Mouse (Mus musculus) large intestine, adult 2 months (tissue): ENCODE data around the gene Thap4. TPM values are rescaled to one million over a fixed set of nuclear protein-coding genes. Genes with fewer than 3 reads are reported as not detected.
"Not testable (repeated sequence)": the region's sequence is repeated elsewhere in the genome, so short reads cannot be mapped to it uniquely, and the experiment has no call there.

Experiments
- DNase-seq: peaks from one replicate; pipeline ENCODE4 v3.0.0-alpha.2; 2012; ENCODE audit warnings: low read depth, low spot score
- WGBS: fragments of 180-500 bp; shearing (Covaris S2); methylation state at CpG from one replicate; pipeline ENCODE4 v1.1.7; 2018; 5-methylcytosine and 5-hydroxymethylcytosine counted together
- polyA plus RNA-seq: library from polyadenylated mRNA; depleted of rRNA; stranded (reverse); fragments of >200 nt; gene quantifications from 2 replicates; pipeline ENCODE4 v1.2.3, GENCODE M21; 2012; rRNA removed

Thap4 gene
- 113 and 122 TPM in 2 replicates for polyA plus RNA-seq

DNA sequence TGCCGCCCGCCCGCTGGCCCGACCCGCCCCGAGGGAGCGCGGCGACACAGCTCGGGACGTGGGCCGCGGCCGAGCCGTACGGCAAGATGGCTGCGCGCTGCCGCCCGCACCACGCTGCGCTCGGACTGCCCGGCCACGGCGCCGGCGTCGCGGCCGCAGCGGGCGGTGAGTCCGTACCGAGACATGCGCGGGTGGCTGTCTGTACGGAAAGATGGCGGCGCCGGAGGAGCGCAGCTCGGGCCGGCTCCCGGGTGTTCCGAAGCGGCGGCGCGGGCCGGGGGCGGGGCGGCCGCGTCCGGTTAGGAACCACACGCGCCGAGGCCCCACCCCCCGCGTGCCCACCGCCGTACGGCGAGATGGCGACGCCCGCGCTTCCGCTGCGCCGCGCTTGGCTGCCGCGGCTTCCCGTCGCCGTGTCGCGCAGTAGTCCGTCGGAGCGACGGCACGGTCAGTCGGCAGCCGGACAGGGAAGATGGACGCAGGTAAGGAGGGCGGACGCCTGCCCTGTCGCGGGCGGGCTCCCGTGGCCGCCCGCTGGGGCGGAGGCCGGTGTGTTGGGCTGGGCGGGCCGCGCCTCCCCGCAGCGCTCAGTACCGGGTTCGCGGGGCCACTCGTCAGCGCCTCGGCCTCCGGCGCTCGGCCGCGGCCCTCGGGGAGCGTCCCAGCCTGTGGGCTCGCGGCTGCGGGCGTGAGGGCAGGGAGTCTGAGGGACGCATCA is at the start of gene Thap4:
Gene Thap4 (minus strand): TSS at position 292 of the 718 bp plus-strand sequence.
- WGBS = under 1% methylated on average over 121 of the region's 121 CpGs
- DNase-seq = peak; percentile 65

DNA sequence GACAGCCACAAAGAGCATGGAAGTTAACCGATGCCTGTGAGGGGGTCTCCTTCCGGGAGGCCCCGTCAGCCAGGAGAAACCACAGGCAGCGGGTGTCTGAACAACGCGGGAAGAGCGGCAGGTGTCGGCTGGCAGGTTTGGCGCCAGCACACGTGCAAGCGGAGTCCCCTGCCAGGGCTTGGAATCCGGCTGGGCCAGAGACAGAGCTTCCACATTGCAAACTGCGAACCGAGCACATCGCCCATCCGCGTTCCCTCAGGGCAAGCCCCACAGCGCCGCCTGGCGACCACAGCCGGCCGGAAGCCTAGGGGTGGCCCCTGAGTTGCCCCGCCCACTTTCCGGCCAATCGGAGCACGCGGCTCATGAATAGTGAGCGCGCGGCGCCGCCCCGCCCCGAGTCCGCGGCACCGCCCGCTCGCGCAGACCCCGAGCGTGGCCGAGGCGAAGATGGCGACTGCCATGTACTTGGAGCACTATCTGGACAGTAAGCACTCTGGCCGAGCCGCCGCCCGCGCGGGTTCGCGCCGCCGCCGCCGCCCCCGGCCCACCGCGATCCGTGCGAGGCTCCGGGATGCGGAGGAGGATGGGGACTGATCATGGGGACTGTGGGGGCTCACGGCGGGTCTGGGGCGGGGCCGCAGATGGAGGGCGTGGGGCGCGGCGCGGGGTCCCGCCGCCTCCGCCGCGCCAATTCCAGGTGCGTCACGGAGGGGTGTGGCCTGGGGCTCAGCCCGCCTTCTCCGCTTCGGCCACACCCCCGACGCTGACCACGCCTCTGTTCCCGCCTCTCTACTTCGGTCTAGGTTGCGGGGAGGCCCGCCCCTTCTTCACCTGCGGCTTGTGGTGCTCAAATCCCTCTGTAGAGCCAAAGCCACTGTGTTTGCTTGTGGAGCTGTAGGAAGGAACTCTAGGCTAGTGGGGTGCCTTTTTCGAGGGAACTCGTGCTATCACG is 49.2 kb upstream of the Thap4 start, which contains the start of gene Ing5:
Gene Ing5 (plus strand): TSS at position 410 of the 952 bp plus-strand sequence.
- DNase-seq = peak; percentile 92
- WGBS = under 1% methylated on average over 94 of the region's 94 CpGs

DNA sequence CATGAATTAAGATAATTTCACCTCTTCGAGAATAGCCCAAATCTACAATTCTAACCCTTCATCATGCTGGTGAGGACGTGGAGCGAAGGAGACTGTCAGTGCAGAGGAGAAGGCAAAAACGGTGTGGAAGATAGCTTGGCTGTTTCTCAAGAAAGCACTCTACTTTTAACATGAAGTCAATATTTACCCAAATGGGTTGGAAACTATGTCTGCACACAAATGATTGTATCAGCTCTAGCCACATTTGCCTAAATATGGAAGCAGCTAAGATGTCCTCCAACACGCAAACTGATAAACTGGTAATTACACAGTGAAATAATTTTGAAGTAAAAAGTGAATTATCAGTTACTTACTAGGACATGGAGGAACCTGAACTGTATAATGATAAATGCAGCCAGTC is 48.1 kb upstream of the Thap4 start:
- WGBS = 49% methylated on average over 5 of the region's 5 CpGs

DNA sequence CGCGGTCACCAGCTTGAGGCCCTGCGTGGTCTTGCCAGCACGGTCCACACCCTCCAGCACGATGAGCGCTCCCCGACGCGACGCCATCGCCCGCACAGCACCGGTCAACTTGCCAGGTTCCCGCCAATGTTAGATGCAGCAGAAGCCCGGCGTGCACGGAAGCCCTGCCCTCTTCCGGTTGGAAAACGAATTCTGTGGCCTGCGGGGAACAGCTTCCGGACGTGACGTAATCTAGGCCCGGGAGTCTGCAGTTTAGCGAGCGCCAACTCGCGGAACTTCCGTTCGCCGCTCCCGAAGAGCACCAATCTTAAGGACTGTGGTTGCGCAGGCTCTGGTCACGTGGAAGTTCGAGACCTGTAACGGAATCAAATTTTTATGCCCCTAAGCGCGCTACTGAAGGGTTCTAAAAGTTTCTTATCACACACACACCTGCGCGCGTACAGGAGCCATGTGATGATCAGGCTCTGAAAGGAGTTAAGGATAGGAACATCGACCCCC is 47.1 kb upstream of the Thap4 start, which contains the start of gene Dtymk:
Gene Dtymk (minus strand): TSS at position 194 of the 498 bp plus-strand sequence.
- peak; percentile 94 for DNase-seq
- under 1% methylated on average over 42 of the region's 42 CpGs for WGBS

More for the DNA sequence above, 48.1 kb upstream of the Thap4 start:
- DNase-seq = no peak

DNA sequence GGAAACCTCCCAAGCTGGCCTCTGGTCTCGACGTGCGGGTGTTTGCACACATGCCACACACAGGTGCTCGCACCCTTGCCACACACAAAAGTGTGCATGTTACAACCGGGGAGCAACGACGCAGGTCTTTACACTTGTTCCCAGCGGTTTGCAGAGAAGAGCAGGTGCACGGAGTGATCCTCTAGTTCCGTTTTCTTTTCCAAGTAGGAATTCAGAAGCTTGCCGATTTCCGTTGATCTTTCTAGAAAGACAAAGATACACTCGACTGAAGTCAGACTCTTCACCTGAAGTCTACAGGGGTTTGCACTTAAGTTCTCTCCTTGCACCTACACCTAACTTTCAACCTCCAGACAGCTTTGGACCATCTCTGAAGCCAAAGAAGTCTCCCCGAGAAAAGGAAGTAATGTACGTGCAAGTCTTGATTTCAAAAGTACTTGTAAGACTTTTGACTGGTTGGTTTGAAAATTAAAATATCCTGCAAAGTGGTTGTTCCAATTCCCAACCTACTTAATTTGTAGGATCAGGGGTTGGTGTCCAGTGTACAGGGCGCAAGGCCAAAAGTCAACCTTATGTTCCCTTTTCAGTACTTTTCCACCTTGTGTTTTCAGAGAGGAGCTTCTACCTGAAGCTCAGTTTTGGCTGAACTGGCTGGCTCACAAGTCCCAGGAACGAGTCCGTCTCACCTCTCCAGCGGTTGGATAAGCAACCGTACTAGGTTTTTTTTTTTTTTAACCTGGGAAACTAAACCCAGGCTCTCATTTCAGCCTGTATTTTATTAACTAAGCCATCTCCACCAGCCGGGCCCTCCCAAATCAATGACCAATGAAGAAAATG is 46.2 kb upstream of the Thap4 start:
- WGBS = 68% methylated on average over 21 of the region's 21 CpGs
- no peak for DNase-seq

DNA sequence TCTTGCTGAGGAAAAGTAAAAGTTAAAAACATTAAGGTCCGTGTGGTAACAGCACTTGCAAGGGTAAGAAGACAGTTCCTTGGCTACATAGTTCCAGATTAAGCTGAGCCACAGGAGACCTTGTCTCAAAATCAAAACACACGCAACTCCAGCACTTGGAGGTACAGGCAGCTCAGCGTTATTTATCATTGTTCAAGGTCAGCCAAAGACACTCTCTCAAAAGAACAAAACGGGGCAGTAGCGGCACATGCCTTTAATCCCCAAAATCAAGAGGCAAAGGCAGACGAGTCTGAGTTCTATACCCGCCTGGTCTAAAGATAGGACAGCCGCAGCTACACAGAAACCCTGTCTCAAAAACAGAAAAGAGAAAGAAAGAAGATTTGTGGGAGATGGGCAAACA is 41.2 kb upstream of the Thap4 start:
- DNase-seq = no peak
- 83% methylated on average over 8 of the region's 8 CpGs for WGBS

DNA sequence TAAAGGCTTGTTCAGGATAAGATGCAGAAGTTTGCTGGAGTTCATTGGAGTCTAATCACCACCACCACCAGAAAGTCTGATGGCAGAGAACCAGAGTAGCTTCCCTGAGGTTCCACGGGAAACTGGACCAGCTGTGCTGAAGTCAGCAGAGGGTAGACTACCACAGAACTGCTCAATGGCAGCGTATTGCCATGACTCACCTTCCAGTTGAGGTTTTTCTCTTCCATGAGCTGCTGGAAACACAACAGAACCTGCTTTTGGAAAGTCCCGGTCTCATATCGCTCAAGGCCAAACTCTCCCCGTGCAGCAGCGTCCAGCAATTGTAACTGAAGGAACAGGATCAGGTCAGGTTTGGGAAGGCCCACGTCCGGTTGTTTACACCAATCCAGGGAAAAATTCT is 39.9 kb upstream of the Thap4 start:
- no peak for DNase-seq
- WGBS = 87% methylated on average over 8 of the region's 8 CpGs

DNA sequence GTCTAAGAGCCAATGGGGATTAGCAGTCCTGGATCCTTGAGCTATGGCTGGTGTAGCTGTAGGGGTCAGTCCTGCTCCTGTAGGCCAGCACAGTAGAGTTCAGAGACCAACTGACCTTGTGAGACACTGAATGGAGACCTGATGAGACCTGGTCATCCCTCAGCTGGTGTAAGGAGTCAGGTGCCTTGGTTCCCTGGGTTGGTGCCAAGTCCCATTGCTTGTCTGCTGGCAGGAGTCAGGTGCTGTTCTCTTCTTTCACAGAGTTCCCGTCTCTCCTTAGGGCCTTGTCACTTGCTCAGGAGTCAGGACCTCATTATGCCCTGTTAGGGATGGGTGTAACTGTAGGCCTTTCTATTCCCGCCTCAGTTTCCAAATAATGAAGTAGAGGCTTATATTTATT is 32.2 kb upstream of the Thap4 start:
- no peak for DNase-seq
- WGBS = 80% methylated on average over 2 of the region's 2 CpGs

DNA sequence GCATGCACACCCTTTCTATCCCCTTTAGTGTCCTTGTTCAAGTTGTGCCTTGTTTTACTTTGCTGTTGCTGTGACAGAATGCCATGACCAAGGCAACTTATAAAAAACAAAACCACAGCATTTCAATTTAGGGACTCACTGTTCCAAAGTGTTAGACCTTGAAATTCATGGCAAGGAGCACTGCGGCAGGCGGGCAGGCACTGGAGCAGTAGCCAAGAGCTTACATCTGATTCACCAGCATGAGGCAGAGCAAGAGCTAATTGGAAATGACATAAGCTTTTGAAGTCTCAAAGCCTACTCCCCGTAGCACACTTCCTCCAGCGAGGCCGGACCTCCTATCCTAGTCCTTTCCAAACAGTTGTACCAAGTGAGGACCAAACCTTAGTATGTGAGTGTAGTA is 22.0 kb upstream of the Thap4 start:
- WGBS = 98% methylated on average over 5 of the region's 5 CpGs
- DNase-seq = no peak

DNA sequence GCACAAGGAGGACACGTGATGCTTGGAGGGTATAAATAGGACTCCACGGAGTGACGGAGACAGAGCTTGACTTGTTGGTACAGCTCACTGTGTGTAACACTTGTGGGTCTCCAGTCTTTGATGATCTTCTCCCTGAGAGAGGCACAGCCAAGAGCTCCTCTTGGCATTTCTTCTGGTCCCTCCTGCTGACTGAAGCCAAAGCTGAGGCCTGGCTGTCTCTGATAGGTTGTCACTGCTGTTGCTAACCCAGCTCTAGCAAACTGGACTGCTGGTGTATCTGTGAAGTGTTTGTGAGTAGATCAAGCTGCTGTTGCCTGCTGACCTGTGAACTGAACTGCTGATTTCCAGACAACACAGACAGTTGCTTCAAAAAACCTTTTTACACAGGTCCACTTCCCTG is 15.2 kb upstream of the Thap4 start:
- WGBS = 93% methylated on average over 3 of the region's 3 CpGs

DNA sequence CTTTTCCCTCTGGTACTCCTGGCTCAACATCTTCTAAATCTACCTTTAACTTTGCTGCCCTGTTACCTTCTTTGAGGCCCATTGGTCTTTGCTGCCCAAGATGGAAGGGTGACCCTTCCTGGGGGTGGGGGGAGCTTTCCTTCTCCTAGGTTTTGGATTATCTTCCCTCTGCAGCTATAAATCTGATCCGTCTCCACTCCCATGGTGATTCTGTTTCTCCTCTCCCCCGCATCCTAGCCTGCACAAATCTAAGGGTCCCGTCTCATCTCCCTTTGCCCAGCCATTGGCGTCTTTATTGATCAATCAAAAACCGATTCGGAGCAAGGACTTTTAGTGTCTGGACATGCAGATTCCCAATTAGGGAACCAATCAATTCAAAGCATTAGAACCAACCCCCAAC is 12.9 kb upstream of the Thap4 start:
- no peak for DNase-seq

More for the DNA sequence above, 15.2 kb upstream of the Thap4 start:
- no peak for DNase-seq

DNA sequence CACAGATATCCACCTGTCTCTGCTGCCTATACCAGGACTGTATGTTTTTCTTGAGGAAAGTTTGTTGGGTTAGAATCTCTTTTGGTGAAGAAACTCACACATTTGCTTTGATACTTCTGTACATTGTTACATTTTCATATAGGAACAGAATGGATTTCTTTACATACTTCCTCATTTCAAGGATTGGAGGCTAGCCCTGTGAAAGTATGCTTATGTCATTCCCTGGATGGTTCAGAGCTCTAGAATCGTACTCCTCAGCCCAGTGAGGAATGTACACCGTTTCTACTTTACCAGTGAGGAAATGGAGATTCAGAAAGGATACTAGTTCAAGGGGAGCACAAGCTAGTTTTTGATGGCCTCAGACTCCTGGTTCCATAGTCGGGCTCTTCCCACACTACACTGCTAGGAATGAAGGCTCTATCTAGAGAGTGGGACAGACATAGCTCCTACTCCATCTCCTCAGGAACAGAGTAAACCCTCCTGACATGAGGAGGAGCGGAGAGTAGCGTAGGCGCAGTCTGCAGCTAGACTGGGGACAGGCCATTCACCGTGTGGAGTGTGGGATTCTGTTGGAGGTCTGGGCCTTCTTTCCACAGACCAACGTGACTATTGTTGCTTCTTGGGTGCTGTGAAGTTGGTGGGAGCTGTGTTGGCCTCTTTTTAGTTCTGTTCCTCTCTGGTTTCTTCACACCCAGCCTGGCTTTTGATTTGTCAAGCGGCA is 10.4 kb upstream of the Thap4 start:
- no peak for DNase-seq
- 89% methylated on average over 9 of the region's 9 CpGs for WGBS

More for the DNA sequence above, 12.9 kb upstream of the Thap4 start:
- 97% methylated on average over 6 of the region's 6 CpGs for WGBS

DNA sequence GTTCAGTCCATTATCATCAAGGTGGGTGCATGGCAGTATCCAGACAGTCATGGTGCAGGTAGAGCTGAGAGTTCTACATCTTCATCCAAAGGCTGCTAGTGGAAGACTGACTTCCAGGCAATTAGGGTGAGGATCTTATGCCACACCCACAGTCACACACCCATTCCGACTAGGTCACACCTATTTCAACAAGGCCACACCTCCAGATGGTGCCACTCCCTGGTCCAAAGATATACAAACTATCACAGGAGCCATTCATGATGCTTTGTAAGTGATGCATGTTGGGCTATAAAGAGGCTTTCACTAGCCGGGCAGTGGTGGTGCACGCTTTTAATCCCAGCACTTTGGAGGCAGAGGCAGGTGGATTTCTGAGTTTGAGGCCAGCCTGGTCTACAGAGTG is 8.9 kb upstream of the Thap4 start:
- 54% methylated on average over 3 of the region's 3 CpGs for WGBS
- not testable (repeated sequence) for DNase-seq

DNA sequence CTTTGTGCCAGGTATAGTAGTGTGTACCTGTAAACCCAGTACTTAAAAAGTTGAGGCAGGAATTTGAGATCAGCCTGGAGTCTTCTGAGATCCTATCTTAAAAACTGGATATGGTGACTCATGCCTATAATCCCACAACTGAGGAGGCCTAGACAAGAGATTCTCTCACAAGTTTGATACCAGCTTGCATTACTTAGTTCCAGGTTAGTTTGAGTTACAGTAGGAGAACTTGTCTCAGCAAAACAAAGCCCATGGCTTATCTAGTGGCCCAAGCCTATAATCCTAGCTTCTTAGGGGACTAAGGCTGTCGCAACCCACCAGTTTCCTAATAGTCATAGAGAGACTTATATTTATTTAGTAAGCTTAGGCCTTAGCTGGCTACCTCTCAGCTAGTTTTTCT is 5.4 kb upstream of the Thap4 start:
- whole genome bisulfite sequencing = 97% methylated on average over 1 of the region's 1 CpGs
- DNase-seq = no peak

DNA sequence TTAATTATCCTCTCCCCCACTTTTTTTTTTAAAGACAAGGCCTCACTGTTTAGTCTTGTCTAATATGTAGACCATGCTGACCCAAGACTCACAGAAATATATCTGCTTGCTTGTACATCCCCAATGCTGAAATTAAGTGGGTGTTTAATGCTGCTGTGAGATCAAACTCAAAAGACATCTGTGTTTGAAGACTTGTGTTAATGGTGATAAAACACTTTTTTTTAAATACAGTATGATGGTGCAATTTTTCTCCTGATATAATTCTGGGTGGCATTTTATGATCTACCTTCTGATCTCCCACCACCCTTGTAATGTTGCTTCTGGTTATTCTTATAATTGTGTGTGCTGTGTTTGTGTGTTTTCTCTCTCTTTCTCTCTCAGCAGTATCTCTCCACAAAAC is 1.5 kb upstream of the Thap4 start:
- no peak for DNase-seq

DNA sequence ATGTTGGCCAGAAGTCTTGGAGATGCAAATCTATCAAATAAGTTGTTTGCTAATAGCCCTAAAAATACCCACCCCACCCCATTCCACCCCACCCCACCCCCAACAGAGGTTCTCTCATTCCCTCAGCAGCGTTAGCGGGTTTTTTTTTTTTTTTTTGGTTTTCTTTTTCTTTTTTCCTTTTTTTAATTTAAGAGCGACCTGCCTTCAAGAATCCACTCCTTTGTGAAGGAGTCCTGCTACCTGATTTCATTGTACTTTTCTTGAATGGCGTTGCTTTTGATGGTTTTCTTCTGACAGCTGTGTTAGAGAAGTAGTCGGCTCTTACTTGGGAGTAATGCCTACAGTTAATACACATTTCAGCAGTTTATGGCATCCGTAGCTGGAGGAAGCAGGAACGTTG is 954 bp upstream of the Thap4 start:
- WGBS = 13% methylated on average over 7 of the region's 7 CpGs

DNA sequence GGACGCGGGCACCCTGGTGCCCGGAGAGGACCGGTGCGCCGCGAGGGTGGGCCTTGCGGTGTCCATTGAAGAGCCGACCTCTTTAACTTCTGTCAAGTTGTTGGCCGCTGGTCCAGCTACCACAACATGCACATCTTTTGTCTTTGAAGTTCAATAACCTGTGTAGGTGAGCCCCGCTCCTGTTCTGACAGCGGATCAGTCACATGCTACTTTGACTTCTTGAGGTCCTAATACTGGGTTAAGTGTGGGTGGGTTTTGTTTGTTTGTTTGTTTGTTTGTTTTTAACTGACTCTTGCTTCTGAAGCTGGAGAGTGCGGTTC is 587 bp upstream of the Thap4 start:
- WGBS = under 1% methylated on average over 13 of the region's 13 CpGs

More for the DNA sequence above, 954 bp upstream of the Thap4 start:
- no peak for DNase-seq

DNA sequence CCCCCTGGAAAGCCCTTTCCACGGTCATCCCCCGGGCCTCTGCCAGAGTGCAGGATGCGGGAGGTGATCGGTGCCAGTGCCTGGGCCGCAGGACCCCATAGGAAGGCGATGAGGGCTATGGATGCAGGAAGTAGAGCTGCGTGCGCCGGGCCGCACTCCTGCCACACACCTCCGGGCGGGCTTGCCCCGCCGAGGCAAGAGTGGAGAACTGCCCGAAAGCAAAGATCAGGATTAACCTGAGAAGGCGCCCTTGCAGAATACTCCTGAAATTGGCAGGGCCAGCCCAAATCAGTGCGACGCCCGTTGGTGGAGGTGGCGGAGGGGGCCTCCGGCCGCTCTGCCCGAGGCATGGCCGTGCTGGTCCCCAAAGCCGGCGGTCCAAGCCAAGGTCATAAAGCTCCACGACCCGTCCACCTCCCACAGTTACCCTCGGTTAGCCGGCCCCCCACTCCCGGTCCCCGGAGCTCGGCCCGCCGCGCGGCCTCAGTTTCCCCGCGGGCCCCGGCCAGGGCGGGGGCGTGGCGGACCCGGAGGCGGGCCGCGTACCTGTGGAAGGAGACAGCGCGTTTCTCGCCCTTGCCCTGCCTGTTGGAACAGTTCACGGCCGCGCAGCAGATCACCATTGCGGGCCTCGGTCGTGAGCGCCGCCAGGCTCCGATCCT is 622 bp downstream of the Thap4 start:
- no peak for DNase-seq
- WGBS = under 1% methylated on average over 59 of the region's 59 CpGs

More for the DNA sequence above, 587 bp upstream of the Thap4 start:
- DNase-seq = no peak
